Mouse (Mus musculus) limb, embryonic 15.5 days (tissue): Measurements from ENCODE around the gene Tbrg4. TPM values are rescaled to one million over a fixed set of nuclear protein-coding genes. Genes with fewer than 3 reads are reported as not detected.

ENCODE experiments used
- ATAC-seq: fragments of 200-750 bp; cut with Nextera tagmentation; 2 replicates; pipeline ENCODE4 v1.8.0; 2017; ENCODE audit warnings: low read depth, moderate TSS enrichment; ENCODE audit not compliant: insufficient number of reproducible peaks, low FRiP score, low TSS enrichment
- H3K27ac ChIP-seq: fragments of 300-500 bp; sonication (generic); 2 replicates; pipeline ENCODE4 v1.5.1; 2015; ENCODE audit warnings: moderate library complexity, mild to moderate bottlenecking, inconsistent platforms
- H3K27me3 ChIP-seq: fragments of 300-500 bp; sonication (generic); 2 replicates; pipeline ENCODE4 v1.6.1; 2015; ENCODE audit warnings: inconsistent platforms
- H3K36me3 ChIP-seq: fragments of 300-500 bp; sonication (generic); 2 replicates; pipeline ENCODE4 v1.6.1; 2015; ENCODE audit warnings: inconsistent platforms
- H3K4me1 ChIP-seq: fragments of 300-500 bp; sonication (generic); 2 replicates; pipeline ENCODE4 v1.6.1; 2015; ENCODE audit warnings: inconsistent platforms
- H3K4me2 ChIP-seq: fragments of 300-500 bp; sonication (generic); 2 replicates; pipeline ENCODE4 v1.6.1; 2015; ENCODE audit warnings: mild to moderate bottlenecking, inconsistent platforms
- H3K4me3 ChIP-seq: fragments of 300-500 bp; sonication (generic); 2 replicates; pipeline ENCODE4 v1.5.1; 2015; ENCODE audit warnings: mild to moderate bottlenecking, inconsistent platforms
- H3K9ac ChIP-seq: fragments of 300-500 bp; sonication (generic); 2 replicates; pipeline ENCODE4 v1.6.1; 2015; ENCODE audit warnings: inconsistent platforms
- H3K9me3 ChIP-seq: fragments of 300-500 bp; sonication (generic); 2 replicates; pipeline ENCODE4 v1.6.1; 2016; ENCODE audit warnings: inconsistent platforms
- WGBS: fragments of 180-500 bp; shearing (Covaris S2); methylation state at CpG from one replicate; pipeline ENCODE4 v1.1.7; 2015; 5-methylcytosine and 5-hydroxymethylcytosine counted together
- polyA plus RNA-seq: library from polyadenylated mRNA; unstranded; fragments of >200 nt; fragmentation: Nextera tagmentation; extraction: Ambion mirVana; gene quantifications from 2 replicates; pipeline ENCODE4 v1.2.1, GENCODE M21; 2015

Tbrg4 gene
- polyA plus RNA-seq, 1 experiment from 2014 or later, result 32.9 TPM

DNA sequence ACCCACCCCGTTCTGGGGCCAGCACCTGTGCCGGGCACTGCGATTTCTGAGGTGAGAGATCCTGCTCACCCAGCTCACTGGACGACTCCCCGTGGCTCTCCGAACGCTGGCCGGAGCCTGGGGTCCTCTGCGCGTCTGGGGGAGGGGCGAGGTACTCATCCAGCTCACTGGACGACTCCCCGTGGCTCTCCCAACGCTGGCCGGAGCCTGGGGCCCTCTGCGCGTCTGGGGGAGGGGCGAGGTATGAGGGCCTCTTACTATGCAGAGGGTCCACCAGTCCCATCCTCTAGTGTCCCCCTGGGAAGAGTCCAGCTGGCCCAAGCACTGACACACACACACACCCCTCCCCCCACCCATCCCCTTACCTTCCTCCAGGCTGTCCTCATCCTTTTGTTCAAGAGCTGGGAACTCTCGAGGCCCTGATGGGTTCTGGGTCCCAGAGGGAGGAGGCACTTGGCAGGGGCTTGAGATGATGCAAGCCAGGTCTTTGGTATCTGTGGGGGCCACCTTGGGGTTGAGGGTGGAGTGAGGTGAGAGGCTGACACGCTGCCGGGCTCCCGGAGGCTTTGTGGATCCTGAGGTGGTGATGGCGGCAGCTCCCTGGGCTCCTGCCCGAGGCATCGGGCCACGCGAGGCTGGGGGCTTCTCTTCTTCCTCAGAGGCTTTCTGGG, 26.7 kb downstream of the Tbrg4 start:
- peaks cover 31% of the 10 kb centered on the region for H3K4me1 ChIP-seq
- H3K9me3 ChIP-seq, result no peaks in the 10 kb centered on the region
- H3K4me2 ChIP-seq, result no peak overlapping the region
- peaks cover 46% of the 10 kb centered on the region for H3K36me3 ChIP-seq
- peaks cover 4% of the 10 kb centered on the region for H3K27me3 ChIP-seq
- no peak overlapping the region for H3K9ac ChIP-seq
- no peak overlapping the region for H3K27ac ChIP-seq
- WGBS, result 24% methylated on average over 27 of the region's 27 CpGs
- H3K4me3 ChIP-seq, result no peak overlapping the region
- no peak for ATAC-seq

DNA sequence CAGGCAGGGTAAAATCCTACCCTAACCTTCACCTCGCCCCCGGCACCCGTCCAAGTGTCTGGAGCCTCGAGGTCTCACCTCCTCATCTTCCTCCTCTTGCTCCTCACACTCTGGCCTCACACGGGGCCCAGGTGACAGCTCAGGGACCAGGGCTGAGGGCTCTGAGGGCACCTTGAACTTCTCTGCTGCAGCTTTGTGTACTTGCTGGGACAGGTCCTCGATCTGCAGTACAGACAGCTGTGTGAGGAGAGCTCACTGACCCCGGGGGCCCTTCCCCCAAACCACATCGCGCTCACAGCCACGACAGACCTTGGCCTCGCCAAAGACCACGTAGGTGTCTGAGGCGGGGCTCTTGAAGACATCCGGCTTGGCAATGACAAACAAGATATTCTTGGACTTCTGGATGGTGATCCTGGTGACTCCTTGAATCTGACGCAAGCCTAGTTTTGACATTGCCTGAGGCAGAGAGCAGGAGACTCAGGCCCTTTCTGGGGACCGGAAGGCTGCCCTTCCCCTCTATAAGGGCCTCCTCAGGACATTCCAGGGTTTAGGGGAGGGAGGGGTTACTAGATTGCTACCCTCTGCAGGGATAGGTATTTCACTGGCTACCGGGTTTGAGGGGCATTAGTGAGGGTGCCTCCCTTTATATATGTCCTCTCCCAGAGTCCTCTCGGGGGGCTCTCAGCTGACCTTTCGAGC, 27.5 kb downstream of the Tbrg4 start:
- H3K27ac ChIP-seq, result no peak overlapping the region
- peaks cover 23% of the 10 kb centered on the region for H3K4me1 ChIP-seq
- H3K27me3 ChIP-seq, result no peaks in the 10 kb centered on the region
- no peak overlapping the region for H3K4me2 ChIP-seq
- WGBS, result 57% methylated on average over 19 of the region's 19 CpGs
- H3K9ac ChIP-seq, result no peak overlapping the region
- no peak overlapping the region for H3K4me3 ChIP-seq
- H3K36me3 ChIP-seq, result peaks cover 54% of the 10 kb centered on the region
- no peaks in the 10 kb centered on the region for H3K9me3 ChIP-seq
- ATAC-seq, result no peak

DNA sequence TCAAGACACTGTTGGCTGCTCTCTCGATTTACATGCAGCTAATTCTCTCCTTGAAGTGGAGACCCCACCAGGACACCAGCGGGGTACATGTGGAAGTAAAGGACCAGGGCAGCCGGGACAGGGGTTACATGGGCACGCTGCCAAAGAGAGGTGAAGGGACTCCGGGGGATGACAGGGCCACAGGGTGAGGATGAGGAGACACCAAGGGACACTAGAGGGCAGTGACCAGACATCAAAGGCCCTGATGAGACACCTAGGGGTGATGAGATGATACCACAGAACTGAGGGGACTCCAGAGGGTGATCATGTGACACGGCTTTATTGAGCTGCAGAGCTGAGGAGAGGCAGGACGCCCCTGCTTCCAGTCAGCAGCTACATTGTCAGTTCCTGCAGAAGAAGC, 28.3 kb downstream of the Tbrg4 start:
- Histone ChIP-seq H3K4me2 (no peak overlapping the region), H3K4me3 (no peak overlapping the region), H3K36me3 (peaks cover 62% of the 10 kb centered on the region), H3K27me3 (no peaks in the 10 kb centered on the region), H3K27ac (no peak overlapping the region), H3K4me1 (peaks cover 22% of the 10 kb centered on the region; the same call in 1 of the 2 replicates), H3K9ac (no peak overlapping the region), H3K9me3 (no peaks in the 10 kb centered on the region)
- no peak for ATAC-seq
- 75% methylated on average over 7 of the region's 7 CpGs for WGBS

DNA sequence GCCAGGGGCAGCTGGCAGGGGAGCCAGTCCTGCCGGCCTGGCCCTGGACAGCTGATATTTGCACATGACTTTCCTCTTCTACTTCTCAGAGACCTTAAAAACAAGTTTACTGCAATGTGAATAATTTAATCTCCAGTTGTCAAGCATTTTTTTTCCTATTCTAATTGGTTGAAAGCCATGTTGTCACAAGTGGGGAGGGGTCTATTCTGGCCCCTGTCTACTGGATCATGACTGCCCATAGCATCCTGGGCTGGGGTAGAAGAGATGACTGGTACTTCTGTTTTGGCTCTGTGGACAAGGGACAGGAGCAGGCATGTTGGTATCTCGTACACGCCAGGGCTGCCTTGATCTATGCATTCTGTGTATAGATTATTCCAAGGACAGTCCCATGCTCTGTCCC, 29.3 kb downstream of the Tbrg4 start:
- Histone ChIP-seq H3K27ac (no peak overlapping the region), H3K27me3 (no peaks in the 10 kb centered on the region), H3K9ac (no peak overlapping the region), H3K4me2 (no peak overlapping the region), H3K36me3 (peaks cover 71% of the 10 kb centered on the region), H3K4me3 (no peak overlapping the region), H3K9me3 (no peaks in the 10 kb centered on the region), H3K4me1 (peaks cover 22% of the 10 kb centered on the region; the same call in 1 of the 2 replicates)
- WGBS, result 79% methylated on average over 3 of the region's 3 CpGs
- ATAC-seq, result no peak

DNA sequence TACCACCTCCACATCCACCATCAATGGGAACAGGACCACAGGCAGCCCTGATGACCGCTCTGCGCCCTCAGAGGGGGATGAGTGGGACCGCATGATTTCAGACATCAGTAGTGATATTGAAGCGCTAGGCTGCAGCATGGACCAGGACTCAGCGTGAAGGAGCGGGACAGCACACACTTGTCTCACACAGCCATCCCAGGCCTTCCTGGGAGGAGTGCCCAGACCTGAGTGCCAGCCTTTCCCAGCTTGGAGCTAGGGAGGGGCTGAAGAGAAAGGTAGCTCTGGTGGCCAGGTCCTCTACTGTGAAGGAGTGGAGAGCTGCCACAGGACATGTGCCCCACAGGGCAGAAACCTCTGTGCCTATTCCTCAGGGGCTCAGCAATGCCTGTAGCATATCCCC, 29.7 kb downstream of the Tbrg4 start:
- no peak for ATAC-seq
- H3K9me3 ChIP-seq, result no peaks in the 10 kb centered on the region
- peaks cover 20% of the 10 kb centered on the region; the same call in 1 of the 2 replicates for H3K4me1 ChIP-seq
- no peak overlapping the region for H3K27ac ChIP-seq
- H3K36me3 ChIP-seq, result peaks cover 75% of the 10 kb centered on the region
- no peak overlapping the region for H3K4me2 ChIP-seq
- 97% methylated on average over 6 of the region's 6 CpGs for WGBS
- no peaks in the 10 kb centered on the region for H3K27me3 ChIP-seq
- no peak overlapping the region for H3K9ac ChIP-seq
- H3K4me3 ChIP-seq, result no peak overlapping the region

DNA sequence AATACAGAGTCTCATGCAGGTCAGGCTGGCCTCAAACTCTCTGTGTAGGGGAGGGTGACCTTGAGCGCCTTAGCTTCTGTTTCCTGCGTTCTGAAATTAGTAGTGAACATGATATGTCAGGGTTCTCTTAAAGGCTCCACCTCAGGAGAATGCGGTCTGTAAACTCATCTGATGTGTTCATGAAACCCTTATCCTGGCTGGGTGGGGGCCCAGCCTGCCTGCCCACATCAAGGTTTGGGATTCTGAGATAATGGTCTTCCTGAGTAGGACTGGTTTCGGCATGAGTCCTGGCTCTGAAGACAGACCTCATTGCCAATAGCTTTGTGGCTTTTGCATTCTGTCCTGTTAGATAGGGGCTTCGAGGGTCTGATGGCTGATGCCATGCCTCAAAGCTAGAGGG, 30.5 kb downstream of the Tbrg4 start:
- WGBS, result 91% methylated on average over 5 of the region's 5 CpGs
- H3K9me3 ChIP-seq, result no peaks in the 10 kb centered on the region
- ATAC-seq, result no peak
- H3K4me2 ChIP-seq, result no peak overlapping the region
- no peak overlapping the region for H3K27ac ChIP-seq
- H3K27me3 ChIP-seq, result no peaks in the 10 kb centered on the region
- H3K4me3 ChIP-seq, result no peak overlapping the region
- H3K36me3 ChIP-seq, result peaks cover 81% of the 10 kb centered on the region
- H3K4me1 ChIP-seq, result peaks cover 18% of the 10 kb centered on the region; the same call in 1 of the 2 replicates
- no peak overlapping the region for H3K9ac ChIP-seq

DNA sequence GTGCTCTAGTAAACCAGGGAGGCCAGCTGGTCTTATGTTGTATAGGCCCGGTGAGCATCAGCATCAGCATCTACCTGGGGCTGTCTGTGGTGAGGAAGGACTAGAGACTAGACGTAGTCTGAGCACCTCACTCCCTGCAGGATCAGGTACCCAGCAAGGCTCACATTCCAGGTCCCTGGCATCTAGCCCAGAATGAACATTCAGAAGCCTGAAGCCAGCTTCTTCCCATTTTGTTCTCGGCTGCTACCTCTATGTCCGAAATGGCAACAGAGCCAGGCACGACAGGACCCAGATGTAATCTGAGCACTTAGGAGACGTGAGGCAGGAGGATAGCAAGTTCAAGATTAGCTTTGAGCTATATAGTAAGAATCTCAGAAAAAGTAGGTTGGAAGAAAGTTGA, 31.0 kb downstream of the Tbrg4 start:
- Histone ChIP-seq H3K27me3 (no peaks in the 10 kb centered on the region), H3K4me3 (no peak overlapping the region), H3K36me3 (peaks cover 86% of the 10 kb centered on the region), H3K27ac (no peak overlapping the region), H3K9ac (no peak overlapping the region), H3K4me2 (no peak overlapping the region), H3K9me3 (no peaks in the 10 kb centered on the region), H3K4me1 (peaks cover 18% of the 10 kb centered on the region; the same call in 1 of the 2 replicates)
- 68% methylated on average over 6 of the region's 6 CpGs for WGBS
- no peak for ATAC-seq

DNA sequence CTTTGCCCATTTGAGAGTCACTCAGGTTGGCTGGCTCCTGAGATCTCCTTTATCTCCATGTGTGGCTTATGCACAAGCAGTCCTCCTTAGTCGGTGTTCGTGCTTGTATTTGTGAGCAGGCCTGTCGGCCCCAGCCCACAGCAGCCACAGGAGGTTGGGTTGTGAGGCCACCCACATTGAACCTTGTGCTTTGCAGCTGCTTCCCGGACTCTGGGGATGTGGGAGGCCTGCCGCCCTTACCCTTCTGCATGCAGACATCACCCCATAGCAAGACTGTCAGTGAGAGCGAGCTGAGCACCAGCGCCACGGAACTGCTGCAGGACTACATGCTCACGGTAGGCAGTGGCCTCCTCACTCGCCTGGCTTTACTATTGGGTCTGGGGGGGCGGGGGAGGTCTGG, 32.5 kb downstream of the Tbrg4 start:
- H3K4me3 ChIP-seq, result no peak overlapping the region
- WGBS, result 71% methylated on average over 11 of the region's 11 CpGs
- H3K4me2 ChIP-seq, result no peak overlapping the region
- peaks cover 7% of the 10 kb centered on the region; the same call in 1 of the 2 replicates for H3K4me1 ChIP-seq
- no peak for ATAC-seq
- H3K9ac ChIP-seq, result no peak overlapping the region
- no peak overlapping the region for H3K27ac ChIP-seq
- peaks cover 98% of the 10 kb centered on the region for H3K36me3 ChIP-seq
- no peaks in the 10 kb centered on the region for H3K27me3 ChIP-seq
- no peaks in the 10 kb centered on the region for H3K9me3 ChIP-seq

DNA sequence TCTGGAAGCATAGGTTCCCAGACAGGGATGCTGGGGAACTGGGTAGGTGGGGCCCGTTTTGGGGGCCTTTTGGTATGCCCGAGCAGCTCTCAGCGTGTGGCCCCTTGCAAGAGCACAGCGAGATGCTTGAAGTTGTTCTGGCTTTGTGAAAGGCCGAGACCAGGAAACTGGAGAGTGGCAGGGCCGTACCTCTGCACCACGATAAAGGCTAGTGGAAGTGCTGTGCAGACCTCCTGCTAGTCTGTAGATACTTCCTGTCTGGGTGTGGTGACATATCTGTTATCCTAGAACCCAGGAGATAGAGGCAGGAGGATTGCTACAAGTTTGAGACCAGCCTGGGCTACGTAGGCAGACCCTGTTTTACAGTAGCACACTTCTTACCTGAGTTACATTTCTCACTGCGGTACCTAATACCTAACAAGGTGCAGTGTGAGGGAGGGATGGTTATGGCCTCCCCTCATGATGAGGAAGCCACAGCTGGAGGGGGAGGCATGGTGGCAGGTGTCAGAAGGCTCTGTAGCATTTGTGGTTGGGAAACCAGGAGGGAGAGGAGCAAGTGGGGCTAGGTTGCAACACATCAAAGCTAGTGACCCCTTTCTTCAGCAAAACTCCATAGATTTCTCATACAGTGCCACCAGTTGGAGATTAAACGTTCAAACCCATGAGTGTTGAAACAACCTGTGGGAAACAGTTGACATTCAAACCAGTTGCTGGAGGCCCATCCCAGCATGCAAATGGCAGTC, 34.8 kb downstream of the Tbrg4 start:
- Histone ChIP-seq H3K27ac (no peak overlapping the region), H3K36me3 (peaks cover 85% of the 10 kb centered on the region), H3K4me1 (no peaks in the 10 kb centered on the region), H3K27me3 (no peaks in the 10 kb centered on the region), H3K4me2 (no peak overlapping the region), H3K9me3 (no peaks in the 10 kb centered on the region), H3K9ac (no peak overlapping the region), H3K4me3 (no peak overlapping the region)
- 86% methylated on average over 10 of the region's 10 CpGs for WGBS
- ATAC-seq, result no peak

DNA sequence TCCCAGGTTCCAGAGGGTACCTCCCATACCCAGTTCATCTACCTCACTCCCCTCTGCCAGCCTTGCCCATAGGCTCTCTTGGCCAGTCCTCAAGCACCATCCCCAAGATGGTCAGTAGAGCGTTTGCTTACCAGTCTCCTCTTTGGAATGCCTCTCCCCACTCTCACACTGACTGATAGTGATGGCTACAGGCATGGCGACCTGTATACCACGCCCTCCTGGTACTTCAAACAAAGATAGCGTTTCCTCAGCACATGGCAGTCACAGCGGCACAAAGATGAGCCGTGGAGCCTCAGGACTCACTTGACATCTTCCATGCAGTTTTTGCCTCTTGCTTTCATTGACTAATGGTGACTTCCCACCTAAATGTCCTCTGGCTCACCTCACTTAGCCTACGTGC, 36.0 kb downstream of the Tbrg4 start:
- Histone ChIP-seq H3K36me3 (peaks cover 85% of the 10 kb centered on the region), H3K4me2 (no peak overlapping the region), H3K27me3 (no peaks in the 10 kb centered on the region), H3K27ac (no peak overlapping the region), H3K9ac (no peak overlapping the region), H3K4me1 (no peaks in the 10 kb centered on the region), H3K9me3 (no peaks in the 10 kb centered on the region), H3K4me3 (no peak overlapping the region)
- 92% methylated on average over 7 of the region's 7 CpGs for WGBS
- no peak for ATAC-seq

DNA sequence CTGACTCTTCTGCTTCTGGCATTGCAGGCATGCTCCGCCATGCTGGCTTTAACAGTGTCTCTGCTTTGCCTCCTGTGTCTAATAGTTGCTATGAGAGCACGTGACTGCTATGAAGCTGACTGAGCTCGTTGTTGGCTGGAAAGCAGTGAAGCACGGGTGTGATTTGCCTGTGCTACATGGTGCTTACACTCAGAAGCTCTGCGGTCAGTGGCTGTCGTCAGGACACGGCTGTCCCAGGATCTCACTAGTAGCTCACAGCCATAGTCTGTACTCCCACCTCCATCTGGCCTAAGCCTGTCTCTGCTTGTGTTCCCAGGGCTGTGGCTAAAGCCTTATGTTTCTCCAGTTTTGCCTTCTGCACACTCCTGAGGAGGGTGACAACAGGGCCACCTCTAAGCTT, 37.6 kb downstream of the Tbrg4 start:
- no peak for ATAC-seq

More for the DNA sequence above, 37.6 kb downstream of the Tbrg4 start:
- no peaks in the 10 kb centered on the region for H3K27me3 ChIP-seq
- H3K4me2 ChIP-seq, result no peak overlapping the region
- WGBS, result 79% methylated on average over 7 of the region's 7 CpGs
- no peaks in the 10 kb centered on the region for H3K4me1 ChIP-seq
- H3K36me3 ChIP-seq, result peaks cover 74% of the 10 kb centered on the region
- H3K9me3 ChIP-seq, result no peaks in the 10 kb centered on the region
- no peak overlapping the region for H3K9ac ChIP-seq
- no peak overlapping the region for H3K27ac ChIP-seq
- H3K4me3 ChIP-seq, result no peak overlapping the region
